8 mouse cellular contexts compared by ENCODE assay signal in genomic region chr14:55148363-55148915, GRCm38 (mm10). TPM values are rescaled to one million over a fixed set of nuclear protein-coding genes. Genes with fewer than 3 reads are reported as not detected.
DNase-seq lines count a peak whose midpoint lies in the region; ATAC-seq and TF ChIP-seq lines count a peak whose summit lies in the region.

No protein-coding gene starts in this region.

- ATAC-seq in limb, embryonic 14.5 days (ENCODE audit: low FRiP score, low read depth): no peak
- peak; percentile 48; the same call in 1 of the 2 replicates for ATAC-seq in neural tube, embryonic 12.5 days (ENCODE audit: low FRiP score, low read depth)

- no peaks in the 10 kb centered on the region for H3K27me3 ChIP-seq in cerebellum, adult 2 months (ENCODE audit: control insufficient read depth, insufficient read depth, low read length)
- H3K27me3 ChIP-seq in limb, embryonic 14.5 days (ENCODE audit: control insufficient read depth, insufficient read depth, low read length): no peaks in the 10 kb centered on the region
- H3K27me3 ChIP-seq in neural tube, embryonic 12.5 days (replicated peaks): no peaks in the 10 kb centered on the region

- DNase-seq in urinary bladder, postnatal 25 days (ENCODE audit: low spot score): peak; percentile 68
- DNase-seq in urinary bladder, adult 2 months (ENCODE audit: low spot score): no peak
- DNase-seq in cerebellum, adult 2 months: peak; percentile 81 to 82
- DNase-seq in frontal cortex, postnatal 10 days (ENCODE audit: low spot score in 2 of 2): peak; percentile 22 to 71
- DNase-seq in kidney, adult 8-10 months: peak; percentile 18 to 28
- DNase-seq in limb, embryonic 14.5 days (ENCODE audit: low spot score): peak; percentile 52
- DNase-seq in thymus, postnatal 10 days (ENCODE audit: low spot score in 2 of 2): peak; percentile 16 to 80

- no peak overlapping the region for H3K9ac ChIP-seq in limb, embryonic 14.5 days (ENCODE audit: low read depth, low read length, severe bottlenecking)
- no peak overlapping the region for H3K9ac ChIP-seq in neural tube, embryonic 12.5 days

- H3K9me3 ChIP-seq in limb, embryonic 14.5 days (ENCODE audit: control insufficient read depth, low read length): no peaks in the 10 kb centered on the region
- H3K9me3 ChIP-seq in neural tube, embryonic 12.5 days: no peaks in the 10 kb centered on the region

- no peak for TF ChIP-seq POLR2A in cerebellum, adult 2 months (IDR thresholded peaks at IDR 0.05; ENCODE audit: borderline replicate concordance, insufficient read depth, low read length)
- TF ChIP-seq POLR2A in limb, embryonic 14.5 days (IDR thresholded peaks at IDR 0.05; ENCODE audit: borderline replicate concordance, extremely low read depth, insufficient read depth, insufficient read length): no peak

- H3K27ac ChIP-seq in cerebellum, adult 2 months (ENCODE audit: insufficient read depth, low read length): no peak overlapping the region
- H3K27ac ChIP-seq in limb, embryonic 14.5 days (replicated peaks; ENCODE audit: low read depth, low read length): no peak overlapping the region
- no peak overlapping the region for H3K27ac ChIP-seq in neural tube, embryonic 12.5 days

- no peak overlapping the region for H3K4me3 ChIP-seq in cerebellum, adult 2 months (replicated peaks; ENCODE audit: insufficient read depth, low read depth, low read length)
- no peak overlapping the region for H3K4me3 ChIP-seq in limb, embryonic 14.5 days (replicated peaks; ENCODE audit: low read length)
- H3K4me3 ChIP-seq in neural tube, embryonic 12.5 days: no peak overlapping the region

- 23% methylated on average over 5 of the region's 5 CpGs for WGBS in cerebellum, adult 2 months
- WGBS in limb, embryonic 14.5 days: 28% methylated on average over 5 of the region's 5 CpGs
- 33% methylated on average over 5 of the region's 5 CpGs for WGBS in neural tube, embryonic 12.5 days

- TF ChIP-seq CTCF in cerebellum, adult 2 months (IDR thresholded peaks at IDR 0.05; ENCODE audit: borderline replicate concordance, insufficient read depth, low read depth, low read length): peak; percentile 80

- H3K4me2 ChIP-seq in limb, embryonic 14.5 days (replicated peaks; ENCODE audit: low read depth, low read length, severe bottlenecking): no peak overlapping the region
- no peak overlapping the region for H3K4me2 ChIP-seq in neural tube, embryonic 12.5 days (replicated peaks)

- peaks cover 3% of the 10 kb centered on the region; the same call in 1 of the 2 replicates for H3K4me1 ChIP-seq in cerebellum, adult 2 months (ENCODE audit: control insufficient read depth, insufficient read depth, low read length)
- H3K4me1 ChIP-seq in limb, embryonic 14.5 days (ENCODE audit: control insufficient read depth, insufficient read depth, low read length): no peaks in the 10 kb centered on the region
- H3K4me1 ChIP-seq in neural tube, embryonic 12.5 days: peaks cover 6% of the 10 kb centered on the region; the same call in 1 of the 2 replicates

- H3K36me3 ChIP-seq in limb, embryonic 14.5 days (ENCODE audit: control insufficient read depth, insufficient read depth, low read length): no peaks in the 10 kb centered on the region
- no peaks in the 10 kb centered on the region for H3K36me3 ChIP-seq in neural tube, embryonic 12.5 days

RNA-seq across cellular contexts. Expression of gene Jph4, which starts 31.7 kb away (rescaled TPM):
- 2.4 and 2.8 TPM in 2 replicates for polyA plus RNA-seq in urinary bladder, adult 2 months (2012; rRNA removed)
- 204 and 227 TPM in 2 replicates for polyA plus RNA-seq in cerebellum, adult 2 months (2012; rRNA removed)
- 10.4 and 11.2 TPM in 2 replicates for polyA plus RNA-seq in limb, embryonic 14.5 days (2012; rRNA removed)
- 2.5 and 3.0 TPM in 2 replicates for polyA plus RNA-seq in limb, embryonic 14.5 days (2014; fragmentation: Nextera tagmentation; extraction: Ambion mirVana)
- 12.3 and 13.8 TPM in 2 replicates for polyA plus RNA-seq in neural tube, embryonic 12.5 days (2016; fragmentation: Nextera tagmentation; extraction: Ambion mirVana)

RNA-seq across cellular contexts. Expression of gene Ap1g2, which starts 42.0 kb away (rescaled TPM):
- polyA plus RNA-seq in urinary bladder, adult 2 months (2012; rRNA removed): 22.5 and 26.6 TPM in 2 replicates
- 18.6 and 19.1 TPM in 2 replicates for polyA plus RNA-seq in cerebellum, adult 2 months (2012; rRNA removed)
- 22.9 and 31.4 TPM in 2 replicates for polyA plus RNA-seq in limb, embryonic 14.5 days (2012; rRNA removed)
- polyA plus RNA-seq in limb, embryonic 14.5 days (2014; fragmentation: Nextera tagmentation; extraction: Ambion mirVana): 19.5 and 20.4 TPM in 2 replicates
- 7.6 and 12.0 TPM in 2 replicates for polyA plus RNA-seq in neural tube, embryonic 12.5 days (2016; fragmentation: Nextera tagmentation; extraction: Ambion mirVana)

RNA-seq across cellular contexts. Expression of gene Thtpa, which starts 53.9 kb away (rescaled TPM):
- polyA plus RNA-seq in urinary bladder, adult 2 months (2012; rRNA removed): 6.6 and 11.6 TPM in 2 replicates
- polyA plus RNA-seq in cerebellum, adult 2 months (2012; rRNA removed): 12.8 and 13.8 TPM in 2 replicates
- polyA plus RNA-seq in limb, embryonic 14.5 days (2012; rRNA removed): 11.9 and 12.4 TPM in 2 replicates
- 19.9 and 20.3 TPM in 2 replicates for polyA plus RNA-seq in limb, embryonic 14.5 days (2014; fragmentation: Nextera tagmentation; extraction: Ambion mirVana)
- 25.7 and 26.5 TPM in 2 replicates for polyA plus RNA-seq in neural tube, embryonic 12.5 days (2016; fragmentation: Nextera tagmentation; extraction: Ambion mirVana)

RNA-seq across cellular contexts. Expression of gene Zfhx2, which starts 56.3 kb away (rescaled TPM):
- 0.66 and 2.0 TPM in 2 replicates for polyA plus RNA-seq in urinary bladder, adult 2 months (2012; rRNA removed)
- polyA plus RNA-seq in cerebellum, adult 2 months (2012; rRNA removed): 10.7 and 11.0 TPM in 2 replicates
- polyA plus RNA-seq in limb, embryonic 14.5 days (2012; rRNA removed): 5.3 and 6.1 TPM in 2 replicates
- polyA plus RNA-seq in limb, embryonic 14.5 days (2014; fragmentation: Nextera tagmentation; extraction: Ambion mirVana): 3.7 and 4.7 TPM in 2 replicates
- polyA plus RNA-seq in neural tube, embryonic 12.5 days (2016; fragmentation: Nextera tagmentation; extraction: Ambion mirVana): 29.4 and 34.4 TPM in 2 replicates

Comparison
In these comparisons a context has a peak if more than half of its experiments do, and no peak if none do; other contexts are left out.
1. RNA of gene Jph4, which starts 31.7 kb away (polyA plus RNA-seq): 204 to 227 TPM in cerebellum, adult 2 months; 12.3 to 13.8 TPM in neural tube, embryonic 12.5 days, 2.5 to 11.2 TPM in limb, embryonic 14.5 days and 2.4 to 2.8 TPM in urinary bladder, adult 2 months; every median in the first group is over 10 times any median in the second.